Mouse (Mus musculus): ENCODE results near the gene Rsu1.
"Not testable (repeated sequence)": the region's sequence is repeated elsewhere in the genome, so short reads cannot be mapped to it uniquely, and the experiment has no call there.

Gene Rsu1

DNA sequence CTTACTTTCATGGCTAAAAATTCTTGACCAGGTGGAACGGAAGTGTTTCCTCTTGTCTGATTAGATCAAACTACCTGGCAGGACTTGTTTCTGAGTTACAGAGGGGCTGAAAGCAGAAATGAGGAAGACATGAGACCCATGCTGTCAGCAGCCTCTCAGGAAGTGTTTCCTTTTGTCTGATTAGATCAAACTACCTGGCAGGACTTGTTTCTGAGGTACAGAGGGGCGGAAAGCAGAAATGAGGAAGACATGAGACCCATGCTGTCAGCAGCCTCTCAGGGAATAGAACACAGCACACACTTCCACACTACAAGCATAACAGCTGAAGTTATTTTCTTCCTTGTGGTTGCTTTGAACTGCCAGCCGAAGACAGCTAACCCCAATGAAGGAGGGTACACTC, 46.7 kb downstream of the Rsu1 start:
- DNase-seq (ENCODE audit: low spot score in 2 of 2), result no peak

DNA sequence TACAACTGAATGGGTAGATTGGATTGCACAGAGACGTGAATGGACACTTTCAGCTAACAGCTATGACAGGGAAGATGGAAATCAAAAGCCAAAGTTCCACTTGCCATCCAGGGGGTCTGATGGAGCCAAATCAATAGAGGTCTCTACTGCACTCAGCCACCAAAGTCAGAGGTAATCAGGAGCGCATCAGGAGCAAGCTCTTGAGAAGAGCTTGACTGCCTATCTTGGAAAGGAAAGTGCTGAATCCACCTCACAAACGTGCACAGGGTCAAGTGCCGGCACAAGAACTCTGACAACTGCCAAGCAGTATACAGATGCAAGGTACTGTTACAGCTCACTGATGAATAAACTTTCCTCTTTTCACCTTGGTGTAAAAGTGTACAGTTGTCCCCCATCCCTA, 47.8 kb downstream of the Rsu1 start:
- DNase-seq (ENCODE audit: low spot score in 2 of 2), result no peak

DNA sequence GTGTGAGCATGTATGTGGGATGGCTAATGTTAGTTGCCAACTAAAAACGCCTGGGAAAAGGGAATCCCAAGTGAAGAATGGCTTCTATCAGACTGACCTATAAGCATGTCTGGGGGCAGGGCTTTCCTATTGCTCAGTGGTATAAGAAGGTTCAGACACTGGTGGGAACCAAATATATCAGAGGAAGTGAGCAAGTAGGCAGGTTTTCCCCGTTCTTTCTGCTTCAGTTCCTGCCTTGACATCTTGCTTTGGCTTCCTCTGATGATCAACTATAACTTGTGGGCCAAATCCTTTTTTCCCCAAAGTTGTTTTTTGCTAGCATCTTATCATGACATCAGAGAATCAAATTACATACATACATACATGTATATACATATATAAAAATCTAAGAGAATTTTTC, 51.1 kb downstream of the Rsu1 start:
- DNase-seq (ENCODE audit: low spot score in 2 of 2), result no peak

DNA sequence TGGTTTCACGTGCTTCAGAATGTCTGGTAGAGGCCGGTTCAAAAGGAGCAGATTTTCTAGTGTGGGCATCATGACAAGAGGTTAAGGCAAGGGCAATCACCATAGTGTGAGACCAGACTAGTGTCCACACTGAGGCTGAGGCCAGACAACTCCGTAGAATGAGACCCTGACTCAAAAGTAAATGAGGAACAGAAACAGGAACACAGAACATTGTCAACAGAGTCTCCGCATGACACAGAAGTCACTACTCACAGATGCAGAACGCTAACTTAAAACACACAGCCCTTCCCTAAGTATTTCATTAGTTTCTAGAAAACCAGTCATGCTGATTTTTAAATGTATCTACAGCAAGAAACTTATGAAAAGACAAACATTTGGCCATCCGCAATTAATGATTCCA, 53.1 kb downstream of the Rsu1 start:
- no peak for DNase-seq (ENCODE audit: low spot score in 2 of 2)

DNA sequence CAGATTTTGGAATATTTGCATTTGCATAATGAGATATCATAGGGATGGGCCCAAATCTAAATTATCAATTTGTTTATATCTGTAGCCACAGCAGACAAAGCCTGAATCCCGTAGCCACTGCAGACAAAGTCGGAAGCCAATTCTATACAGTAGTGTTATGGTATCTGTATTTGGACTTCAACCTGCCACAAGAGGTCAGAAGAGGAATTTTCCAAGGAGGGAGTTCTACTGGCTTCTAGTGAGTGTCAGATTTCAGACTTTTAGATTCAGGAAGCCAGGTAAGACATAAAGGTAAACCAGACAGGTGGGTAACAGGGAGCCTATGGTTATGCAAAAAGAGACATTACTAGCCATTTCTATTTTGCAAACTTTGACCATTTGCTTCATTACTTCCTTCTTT, 64.4 kb downstream of the Rsu1 start:
- no peak for DNase-seq (ENCODE audit: low spot score in 2 of 2)

DNA sequence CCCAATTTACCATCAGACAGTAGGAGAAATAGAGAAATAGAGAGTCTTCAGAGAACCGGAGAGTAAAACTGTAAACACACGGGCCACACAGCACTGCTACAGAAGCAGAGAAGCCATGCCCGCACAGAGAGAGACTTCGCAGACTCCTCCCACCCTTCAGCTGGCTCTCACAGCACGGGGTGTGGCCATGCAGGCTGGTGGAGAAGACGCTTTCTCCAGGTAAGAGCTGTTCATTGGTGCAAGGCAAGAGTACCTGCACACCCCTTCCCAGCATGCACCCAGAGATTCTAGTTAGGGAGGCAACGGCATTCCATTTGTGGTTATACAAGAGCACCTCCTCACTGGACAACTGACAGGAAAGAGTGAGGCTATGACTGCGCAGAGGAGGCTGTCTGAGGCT, 64.8 kb downstream of the Rsu1 start:
- no peak for DNase-seq (ENCODE audit: low spot score in 2 of 2)

DNA sequence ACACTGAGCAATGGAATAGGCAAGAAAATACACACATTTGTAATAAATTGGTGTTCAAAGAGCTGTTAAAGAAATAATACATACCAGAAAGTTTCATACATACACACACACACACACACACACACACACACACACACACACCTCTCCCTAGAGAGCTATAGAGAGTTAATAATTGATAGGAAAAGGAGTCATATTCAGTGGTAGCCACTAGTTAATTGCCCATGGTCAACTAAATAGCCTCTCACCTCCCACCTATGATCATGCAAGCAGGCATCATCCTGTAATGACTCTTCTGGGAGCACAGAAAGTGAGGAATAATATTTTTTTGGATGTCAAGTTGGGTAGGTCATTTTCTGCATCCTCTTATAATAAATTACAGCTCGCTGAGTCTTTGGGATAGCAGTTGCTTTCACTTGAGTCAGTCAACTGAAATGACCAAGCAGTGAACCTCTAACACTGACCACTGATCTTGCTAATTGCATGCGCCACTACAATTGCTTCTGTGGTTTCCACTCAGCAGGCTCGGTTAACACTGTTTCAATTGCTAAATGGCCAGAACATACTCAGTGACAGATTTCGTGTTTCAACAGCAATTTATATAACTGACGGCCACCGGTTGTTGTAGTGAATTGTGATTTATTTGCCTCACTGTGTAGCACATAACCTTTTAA, 68.3 kb downstream of the Rsu1 start:
- DNase-seq (ENCODE audit: low spot score in 2 of 2), result no peak

DNA sequence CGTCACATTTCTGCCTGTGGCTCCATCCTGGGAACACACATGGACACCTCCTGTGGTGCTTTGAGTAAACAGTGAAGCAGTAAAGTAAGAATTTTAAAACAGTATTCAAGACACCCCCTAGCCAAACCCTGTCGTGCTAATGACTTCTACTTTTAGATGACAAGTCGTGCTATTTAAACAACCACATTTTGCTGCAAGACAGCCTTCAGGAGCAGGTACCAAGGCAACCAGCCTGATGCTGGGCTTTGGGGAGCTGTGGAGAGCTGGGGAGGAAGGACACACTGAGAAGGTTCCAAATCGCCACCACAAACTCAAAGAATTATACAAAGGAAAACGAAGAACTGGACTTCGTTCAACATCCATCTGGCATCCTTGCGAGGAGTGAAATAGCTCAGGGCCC, 71.5 kb downstream of the Rsu1 start:
- no peak for DNase-seq (ENCODE audit: low spot score in 2 of 2)

DNA sequence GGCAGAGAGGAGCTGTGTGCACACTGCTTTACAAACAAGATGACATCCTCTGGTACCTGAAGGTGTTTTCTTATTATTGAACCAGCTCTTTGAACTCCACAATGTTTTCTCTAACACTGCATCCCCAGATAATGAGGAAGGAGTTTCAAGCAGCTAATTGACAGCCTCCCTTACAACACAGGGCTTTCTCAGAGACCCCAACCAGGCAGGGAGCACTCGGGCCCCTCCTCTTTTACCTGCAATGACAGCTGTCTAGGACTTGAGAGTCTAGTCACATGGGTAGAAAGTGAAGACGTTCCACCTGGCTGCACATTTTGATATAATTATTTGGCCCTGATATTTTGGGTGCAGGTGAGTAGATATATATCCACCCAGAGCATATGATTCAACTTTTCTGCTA, 72.2 kb downstream of the Rsu1 start:
- no peak for DNase-seq (ENCODE audit: low spot score in 2 of 2)

DNA sequence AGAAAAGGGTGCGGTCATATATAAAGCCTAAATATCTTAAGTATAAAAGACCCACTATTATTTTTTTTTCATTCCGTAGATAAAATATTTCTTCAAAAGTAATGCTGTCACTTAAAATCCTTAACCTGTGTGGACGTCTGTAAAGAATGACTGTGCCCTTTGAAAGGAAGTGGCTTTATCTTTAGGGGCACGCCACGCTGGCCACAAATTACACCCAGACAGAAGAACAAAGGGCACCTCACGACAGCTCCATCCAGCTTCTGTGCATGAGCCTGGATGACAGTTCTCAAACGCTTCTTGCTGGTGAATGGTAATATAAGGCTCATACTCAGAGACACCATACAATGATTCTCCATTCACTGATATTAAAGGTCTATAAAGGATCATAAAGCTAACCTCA, 75.7 kb downstream of the Rsu1 start:
- no peak for DNase-seq (ENCODE audit: low spot score in 2 of 2)

DNA sequence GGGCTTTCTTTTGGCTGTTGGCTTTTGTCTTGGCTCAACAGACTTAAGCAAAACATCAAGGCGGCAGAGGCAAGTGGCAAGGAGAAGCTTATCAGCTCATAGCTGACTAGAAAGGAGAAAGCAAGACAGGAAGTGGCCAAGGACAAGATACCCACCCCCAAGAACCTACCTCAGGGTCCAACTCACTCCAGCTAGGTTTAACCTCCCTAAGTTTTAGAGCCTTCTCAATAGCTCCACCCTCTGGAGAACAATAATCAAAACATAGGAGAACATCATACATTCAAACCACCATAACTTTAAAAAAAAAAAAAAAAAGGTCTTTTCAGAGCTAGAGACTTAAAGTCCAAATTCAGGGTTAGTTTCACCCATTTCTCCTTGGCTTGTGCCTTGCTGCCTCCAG, 79.1 kb downstream of the Rsu1 start:
- no peak for DNase-seq (ENCODE audit: low spot score in 2 of 2)

DNA sequence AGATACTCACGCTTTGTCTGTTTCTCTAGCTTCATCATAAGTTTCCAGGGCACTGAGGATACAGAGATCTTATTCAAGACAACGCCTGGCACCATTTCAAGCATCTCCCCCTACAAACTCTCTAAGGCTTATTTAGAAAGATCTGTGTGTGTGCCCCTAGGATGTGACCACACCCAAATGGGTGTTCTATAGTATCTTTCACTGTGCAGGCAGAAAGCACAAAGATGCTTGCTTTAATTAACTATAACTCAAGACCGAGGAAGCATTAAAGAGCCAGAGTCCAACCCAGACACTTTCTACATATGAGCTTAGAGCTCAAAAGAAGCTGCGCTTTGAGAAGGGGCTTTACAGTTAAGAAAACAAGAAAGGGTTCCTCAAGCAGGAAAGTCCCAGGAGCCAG, 80.4 kb downstream of the Rsu1 start:
- DNase-seq (ENCODE audit: low spot score in 2 of 2), result no peak

DNA sequence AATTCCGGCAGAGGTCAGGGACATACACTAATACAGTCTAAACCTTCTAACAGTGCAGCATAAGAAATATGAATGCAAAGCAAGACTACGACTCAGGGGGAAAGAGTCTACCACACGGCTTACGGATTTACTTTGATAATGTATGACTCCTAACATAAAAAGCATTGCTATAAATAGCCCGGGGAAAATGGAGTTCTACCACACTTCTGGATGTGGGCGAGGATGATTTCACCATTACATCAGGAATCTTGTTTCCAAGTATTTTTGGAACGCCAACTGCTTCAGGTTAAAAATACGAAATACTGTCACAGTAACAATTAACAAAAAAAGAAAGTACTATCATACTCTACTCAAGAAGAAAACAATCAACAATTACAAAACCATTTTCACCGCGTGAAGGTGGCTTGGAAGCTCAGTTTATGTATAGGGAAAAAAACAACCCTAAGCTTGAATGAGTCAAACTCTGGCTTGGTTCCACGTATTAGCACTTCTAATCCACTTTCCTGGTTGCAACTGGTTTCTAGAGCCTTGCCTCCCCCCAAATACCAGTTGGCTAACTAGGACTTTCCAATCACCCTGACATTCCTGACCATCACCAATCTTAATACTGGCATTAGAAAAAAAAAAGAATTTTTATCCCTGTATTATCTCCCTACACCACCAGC, 82.3 kb downstream of the Rsu1 start:
- DNase-seq (ENCODE audit: low spot score in 2 of 2), result no peak

DNA sequence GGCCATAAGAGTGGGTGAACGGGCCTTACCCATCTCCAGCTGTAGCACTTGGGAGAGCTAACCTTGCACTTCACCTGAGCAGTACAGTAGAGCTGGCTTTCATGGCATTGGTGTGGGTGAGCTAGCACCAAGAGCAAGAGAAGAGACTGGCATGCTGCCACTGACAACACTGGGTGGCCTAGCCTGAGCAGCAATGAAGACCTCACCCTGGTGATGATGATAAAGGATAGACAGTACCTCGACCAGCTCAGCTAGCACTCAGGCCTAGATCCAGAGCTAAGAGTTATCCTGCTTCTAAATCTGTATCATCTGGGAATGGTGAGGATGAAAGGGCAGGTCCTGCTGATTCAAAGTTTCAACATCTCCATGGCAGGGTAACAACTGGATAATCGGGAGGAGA, 88.1 kb downstream of the Rsu1 start:
- DNase-seq (ENCODE audit: low spot score in 2 of 2), result no peak

DNA sequence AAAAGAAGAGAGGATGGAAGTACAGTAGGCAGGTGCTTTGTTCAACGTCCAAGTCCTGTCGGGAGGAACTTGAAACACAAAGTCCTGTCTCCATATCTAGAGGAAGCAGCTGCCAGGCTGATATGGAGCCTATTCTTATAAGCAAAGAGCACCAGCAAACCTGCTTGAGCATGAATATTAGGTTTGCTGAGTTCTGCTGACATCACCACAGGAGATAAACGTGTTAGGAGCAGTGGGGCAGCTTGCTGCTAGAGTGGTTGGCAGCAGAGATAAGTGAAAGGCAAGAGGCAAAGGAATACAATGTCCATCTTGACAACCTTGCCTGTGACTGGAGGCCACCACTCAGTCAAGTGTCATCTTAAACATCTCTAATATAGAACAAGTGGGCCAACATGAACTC, 89.3 kb downstream of the Rsu1 start:
- not testable (repeated sequence) for DNase-seq (ENCODE audit: low spot score in 2 of 2)

DNA sequence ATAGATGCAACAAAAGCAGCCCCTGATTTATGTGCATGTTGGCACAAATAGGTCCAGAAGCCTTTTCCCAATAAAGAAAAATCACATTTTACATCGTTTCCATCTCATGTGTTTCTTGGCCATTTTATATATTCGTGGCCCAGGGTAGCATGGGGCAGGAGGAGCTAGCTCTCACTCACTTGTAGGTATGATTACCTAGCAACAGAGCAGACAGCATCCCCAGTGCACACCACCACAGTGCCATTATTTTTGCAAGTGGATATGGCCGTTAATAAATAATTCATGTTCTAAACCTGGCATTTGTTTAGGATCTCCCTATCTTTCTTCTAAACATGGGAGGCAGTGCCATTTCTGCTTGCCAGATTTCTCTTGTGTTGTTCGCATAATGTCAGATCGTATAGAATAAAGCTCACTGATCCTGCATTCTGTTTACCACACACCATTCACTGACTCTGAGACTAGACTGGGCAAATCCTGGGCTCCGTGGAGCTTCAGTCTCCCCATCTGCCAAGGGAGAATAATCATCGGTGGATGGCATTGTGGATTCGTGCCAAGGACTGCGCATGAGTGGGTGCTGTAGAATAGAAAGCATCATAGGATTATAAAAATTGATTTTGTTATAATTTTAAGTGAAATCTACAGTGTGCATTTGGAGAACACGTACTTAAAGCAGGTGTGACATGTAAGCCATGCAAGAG, 93.4 kb downstream of the Rsu1 start:
- no peak for DNase-seq (ENCODE audit: low spot score in 2 of 2)

DNA sequence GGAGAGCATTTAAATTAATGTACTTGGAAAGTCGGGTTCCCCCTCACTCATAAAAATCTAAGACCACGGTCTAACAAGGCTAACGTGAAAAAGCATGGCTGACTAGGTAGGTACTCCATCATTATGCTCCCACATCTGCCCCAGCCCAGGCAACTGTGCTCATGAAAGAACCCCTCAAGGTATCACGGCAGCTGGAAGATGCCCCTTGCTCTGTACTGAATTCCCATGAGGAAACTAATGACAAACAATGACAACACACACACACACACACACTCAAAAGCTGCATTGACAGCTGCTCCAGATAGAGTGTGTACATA, 95.0 kb downstream of the Rsu1 start:
- DNase-seq (ENCODE audit: low spot score in 2 of 2), result no peak

DNA sequence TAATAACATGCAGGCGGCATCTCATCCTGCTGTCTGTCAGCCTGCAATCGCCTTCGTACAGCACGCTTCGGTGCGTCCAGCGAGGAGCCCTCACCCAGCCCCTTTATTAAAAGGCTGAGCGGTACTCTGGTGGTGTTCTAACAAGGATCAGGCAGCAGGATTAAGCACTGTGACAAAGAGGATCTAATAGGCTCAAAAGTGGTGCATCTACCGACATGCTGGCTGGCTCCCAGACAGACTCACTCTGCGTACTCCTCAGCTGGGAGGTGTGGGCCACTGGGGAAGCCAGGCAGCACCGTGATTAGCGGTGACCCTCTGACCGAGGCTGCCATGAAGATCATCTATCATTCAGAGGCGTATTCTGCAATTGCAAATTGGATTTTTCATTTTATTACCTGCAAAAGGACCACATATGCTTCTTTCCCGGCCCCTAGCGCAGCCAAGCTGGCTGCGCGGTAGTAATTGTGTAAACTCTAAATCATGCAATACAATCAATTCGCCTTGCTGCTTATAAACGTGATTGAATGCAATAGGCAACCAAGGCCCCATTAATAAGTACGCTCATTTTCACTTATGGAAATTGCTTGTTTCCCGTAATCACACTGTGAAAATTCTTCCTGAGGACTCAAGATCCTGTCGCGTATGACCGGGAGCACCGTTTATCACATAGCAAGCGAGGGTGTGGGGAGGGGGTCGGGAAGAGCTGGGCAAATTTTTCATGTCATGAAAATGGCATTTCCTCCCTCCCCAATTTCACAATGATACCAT, 95.5 kb downstream of the Rsu1 start:
- no peak for DNase-seq (ENCODE audit: low spot score in 2 of 2)

DNA sequence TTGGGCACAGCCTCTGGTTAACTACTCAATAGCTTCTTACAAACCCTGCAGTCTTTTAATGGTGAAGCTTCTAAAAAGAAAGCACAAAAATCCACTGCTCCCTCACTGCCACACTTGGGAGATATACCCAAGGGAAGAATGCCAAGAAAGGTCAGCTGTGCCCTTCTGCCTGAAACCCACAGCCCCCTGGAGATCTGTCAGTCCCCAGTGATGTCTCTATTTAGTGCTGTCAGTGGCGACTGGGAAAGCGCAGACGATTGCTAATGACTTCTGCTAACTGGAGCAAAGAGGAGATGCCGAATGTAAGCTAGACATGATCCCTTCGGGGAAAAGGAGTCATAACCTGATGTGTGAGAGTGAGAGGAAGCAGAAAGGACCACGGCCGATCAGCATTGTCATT, 96.8 kb downstream of the Rsu1 start:
- no peak for DNase-seq (ENCODE audit: low spot score in 2 of 2)

DNA sequence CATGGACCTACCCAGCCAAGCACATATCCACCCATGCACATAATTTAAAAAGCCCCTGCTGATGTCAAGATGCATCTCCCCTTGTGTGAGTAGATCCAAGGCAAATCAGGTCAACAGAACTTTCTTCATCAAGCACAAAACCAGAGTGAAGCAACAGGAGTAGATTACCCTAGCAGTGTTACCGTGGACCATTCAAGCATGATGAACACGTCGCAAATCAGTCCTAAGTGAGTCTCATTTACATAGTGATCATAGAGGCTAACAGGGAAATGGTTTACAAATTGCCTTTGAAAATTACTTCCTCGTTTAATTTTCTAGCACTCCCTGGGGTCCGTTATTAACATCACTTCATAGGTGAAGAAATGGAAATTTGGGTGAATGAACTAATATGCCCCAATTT, 100.6 kb downstream of the Rsu1 start:
- no peak for DNase-seq (ENCODE audit: low spot score in 2 of 2)

DNA sequence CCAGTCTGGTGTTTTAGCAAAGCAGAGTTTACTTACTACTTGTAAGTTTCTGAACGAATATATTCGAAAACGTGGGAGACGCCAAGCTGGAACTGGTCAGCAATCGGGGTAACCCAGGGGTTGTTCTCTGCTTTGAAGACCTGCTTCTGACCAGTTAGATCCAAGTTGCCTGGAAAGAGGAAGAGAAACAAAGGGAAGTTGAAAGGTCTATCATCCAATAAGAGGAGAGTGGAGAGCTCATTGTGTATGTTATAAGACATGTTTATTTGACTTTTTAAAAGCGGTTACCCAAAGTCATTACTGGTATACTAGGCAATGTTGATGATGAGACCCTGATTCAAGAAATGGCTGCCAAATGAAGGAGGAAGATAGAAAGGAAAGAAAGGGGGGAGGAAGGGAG, 101.3 kb downstream of the Rsu1 start:
- no peak for DNase-seq (ENCODE audit: low spot score in 2 of 2)

DNA sequence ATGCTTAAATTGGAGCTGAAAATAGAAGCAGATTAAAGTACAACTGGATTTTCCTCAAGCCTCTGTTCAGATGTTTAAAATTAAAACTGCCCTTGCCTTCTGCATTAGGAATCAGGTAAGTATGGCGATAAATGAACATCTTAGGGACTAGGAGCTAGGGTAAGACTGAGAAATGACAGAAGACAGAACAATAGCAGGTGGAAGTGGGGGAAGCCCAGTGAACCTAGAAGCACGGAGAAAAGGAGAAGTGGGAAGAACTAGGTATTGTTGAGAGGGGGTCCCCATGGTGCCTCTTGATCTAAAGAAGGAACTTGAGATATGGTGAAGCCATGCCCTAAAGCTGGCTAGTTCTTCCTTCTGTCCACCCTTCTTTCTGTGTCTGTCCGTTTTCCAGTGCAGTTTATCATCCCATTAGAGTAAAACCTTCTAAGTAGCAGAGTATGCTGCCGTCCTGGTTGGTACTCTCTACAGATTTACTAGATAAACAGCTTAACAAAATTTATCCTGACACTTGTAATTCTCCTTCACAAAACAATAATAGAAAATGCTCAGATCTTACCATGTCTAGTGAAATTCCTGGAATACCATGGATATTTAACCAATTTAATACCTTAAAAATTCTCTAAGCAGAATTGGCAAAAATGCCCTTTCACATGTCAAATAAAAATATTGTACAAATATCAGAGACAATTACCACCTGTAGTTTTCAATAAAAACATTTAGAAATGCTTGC, 101.9 kb downstream of the Rsu1 start:
- DNase-seq (ENCODE audit: low spot score in 2 of 2), result no peak

Data from urinary bladder, postnatal 36 days (tissue).